ENCODE assay signal across 10 mouse cellular contexts in genomic region chr8:60981388-60981787, GRCm38 (mm10). TPM values are rescaled to one million over a fixed set of nuclear protein-coding genes. Genes with fewer than 3 reads are reported as not detected.
DNase-seq lines count a peak whose midpoint lies in the region; ATAC-seq and TF ChIP-seq lines count a peak whose summit lies in the region.
"Had no signal": no experiment of that assay in that cellular context is flagged by ENCODE, and none has a peak within 500 bp of the region (broad histone marks: within the 10 kb centered on the region; RNA-seq: fewer than 3 reads in every experiment).

No protein-coding gene starts in this region.

- DNase-seq in forebrain, embryonic 14.5 days (ENCODE audit: low spot score) = no peak
- no peak for DNase-seq in forebrain, embryonic 11.5 days (ENCODE audit: low spot score)
- peak; percentile 31 for DNase-seq in liver, adult 2 months (ENCODE audit: extremely low read depth, low read depth, low spot score)
- no peak for DNase-seq in liver
- no peak for DNase-seq in Muller cell, postnatal 12 days (ENCODE audit: inconsistent ontology term)
- no peak for DNase-seq in T-cell, adult 2 months (ENCODE audit: low spot score)
- DNase-seq: adrenal gland, postnatal 10 days; spleen, adult 18-20 months had no signal

- peaks cover 11% of the 10 kb centered on the region; the same call in 1 of the 2 replicates for H3K79me2 ChIP-seq in liver, adult 2 months (ENCODE audit: control insufficient read depth, insufficient read depth, low read length)

- H3K27ac ChIP-seq in forebrain, embryonic 14.5 days (ENCODE audit: low read depth, low read length) = no peak overlapping the region
- H3K27ac ChIP-seq in forebrain, embryonic 11.5 days (ENCODE audit: low read depth, low read length) = no peak overlapping the region
- H3K27ac ChIP-seq in liver, adult 2 months (replicated peaks; ENCODE audit: insufficient read depth, low read depth, low read length) = no peak overlapping the region
- no peak overlapping the region for H3K27ac ChIP-seq in intestine, postnatal 0 days (ENCODE audit: low read depth, low read length)
- no peak overlapping the region for H3K27ac ChIP-seq in neural tube, embryonic 15.5 days (replicated peaks)

- ATAC-seq in forebrain, embryonic 14.5 days = no peak
- ATAC-seq in forebrain, embryonic 11.5 days (replicated peaks; ENCODE audit: low FRiP score) = no peak
- ATAC-seq in intestine, postnatal 0 days = no peak
- ATAC-seq in neural tube, embryonic 15.5 days (ENCODE audit: low FRiP score) = no peak

- TF ChIP-seq POLR2A in liver, adult 2 months (IDR thresholded peaks at IDR 0.05; ENCODE audit: extremely low read depth, insufficient read depth, low read length) = no peak

- H3K9me3 ChIP-seq in forebrain, embryonic 14.5 days (replicated peaks; ENCODE audit: control insufficient read depth, low read length) = no peaks in the 10 kb centered on the region
- no peaks in the 10 kb centered on the region for H3K9me3 ChIP-seq in forebrain, embryonic 11.5 days (ENCODE audit: control insufficient read depth, low read length)
- H3K9me3 ChIP-seq in intestine, postnatal 0 days (ENCODE audit: control insufficient read depth) = no peaks in the 10 kb centered on the region
- no peaks in the 10 kb centered on the region for H3K9me3 ChIP-seq in neural tube, embryonic 15.5 days (replicated peaks)

- TF ChIP-seq CTCF in liver, adult 2 months (IDR thresholded peaks at IDR 0.05; ENCODE audit: low read depth, low read length) = no peak
- TF ChIP-seq CTCF in intestine, postnatal 0 days (IDR thresholded peaks at IDR 0.05; ENCODE audit: low read depth) = no peak

- no peak overlapping the region for H3K4me3 ChIP-seq in forebrain, embryonic 14.5 days (ENCODE audit: low read depth, low read length)
- H3K4me3 ChIP-seq in forebrain, embryonic 11.5 days (ENCODE audit: low read depth, low read length) = no peak overlapping the region
- no peak overlapping the region for H3K4me3 ChIP-seq in liver, adult 2 months (ENCODE audit: insufficient read depth, low read depth, low read length)
- peak overlapping the region; percentile 88; the same call in 1 of the 2 replicates for H3K4me3 ChIP-seq in intestine, postnatal 0 days (ENCODE audit: low read depth, low read length)
- no peak overlapping the region for H3K4me3 ChIP-seq in neural tube, embryonic 15.5 days (replicated peaks)

- 56% methylated on average over 1 of the region's 1 CpGs for WGBS in forebrain, embryonic 14.5 days
- WGBS in forebrain, embryonic 11.5 days = 47% methylated on average over 1 of the region's 1 CpGs
- 8% methylated on average over 1 of the region's 1 CpGs for WGBS in liver, adult 2 months
- WGBS in intestine, postnatal 0 days = 12% methylated on average over 1 of the region's 1 CpGs
- WGBS in neural tube, embryonic 15.5 days = 65% methylated on average over 1 of the region's 1 CpGs

- H3K36me3 ChIP-seq in forebrain, embryonic 14.5 days (ENCODE audit: control insufficient read depth, insufficient read depth, low read length) = no peaks in the 10 kb centered on the region
- H3K36me3 ChIP-seq in forebrain, embryonic 11.5 days (ENCODE audit: control insufficient read depth, insufficient read depth, low read length) = no peaks in the 10 kb centered on the region
- H3K36me3 ChIP-seq in liver, adult 2 months (ENCODE audit: control insufficient read depth, insufficient read depth, low read length) = no peaks in the 10 kb centered on the region
- no peaks in the 10 kb centered on the region for H3K36me3 ChIP-seq in intestine, postnatal 0 days (ENCODE audit: control insufficient read depth, insufficient read depth)
- H3K36me3 ChIP-seq in neural tube, embryonic 15.5 days = no peaks in the 10 kb centered on the region

- H3K9ac ChIP-seq in forebrain, embryonic 14.5 days (ENCODE audit: low read length) = no peak overlapping the region
- no peak overlapping the region for H3K9ac ChIP-seq in forebrain, embryonic 11.5 days (ENCODE audit: low read length)
- no peak overlapping the region for H3K9ac ChIP-seq in liver, adult 2 months (ENCODE audit: low read depth, low read length)
- no peak overlapping the region for H3K9ac ChIP-seq in intestine, postnatal 0 days (ENCODE audit: low read depth, low read length)
- H3K9ac ChIP-seq in neural tube, embryonic 15.5 days (replicated peaks) = no peak overlapping the region

- peaks cover 6% of the 10 kb centered on the region for H3K4me1 ChIP-seq in forebrain, embryonic 14.5 days (ENCODE audit: control insufficient read depth, insufficient read depth, low read length)
- no peaks in the 10 kb centered on the region for H3K4me1 ChIP-seq in forebrain, embryonic 11.5 days (replicated peaks; ENCODE audit: control insufficient read depth, insufficient read depth, low read length)
- peaks cover 10% of the 10 kb centered on the region; the same call in 1 of the 2 replicates for H3K4me1 ChIP-seq in liver, adult 2 months (ENCODE audit: control insufficient read depth, insufficient read depth, low read length)
- no peaks in the 10 kb centered on the region for H3K4me1 ChIP-seq in intestine, postnatal 0 days (replicated peaks; ENCODE audit: control insufficient read depth, insufficient read depth, low read length)
- peaks cover 18% of the 10 kb centered on the region for H3K4me1 ChIP-seq in neural tube, embryonic 15.5 days

- H3K27me3 ChIP-seq in forebrain, embryonic 14.5 days (replicated peaks; ENCODE audit: control insufficient read depth, insufficient read depth, low read length) = no peaks in the 10 kb centered on the region
- no peaks in the 10 kb centered on the region for H3K27me3 ChIP-seq in forebrain, embryonic 11.5 days (ENCODE audit: control insufficient read depth, insufficient read depth, low read length)
- H3K27me3 ChIP-seq in liver, adult 2 months (ENCODE audit: control insufficient read depth, insufficient read depth, low read length) = no peaks in the 10 kb centered on the region
- no peaks in the 10 kb centered on the region for H3K27me3 ChIP-seq in intestine, postnatal 0 days (replicated peaks; ENCODE audit: control insufficient read depth, insufficient read depth, low read length)
- H3K27me3 ChIP-seq in neural tube, embryonic 15.5 days (replicated peaks) = no peaks in the 10 kb centered on the region

- peak overlapping the region; percentile 97 for H3K4me2 ChIP-seq in forebrain, embryonic 14.5 days (ENCODE audit: low read length)
- no peak overlapping the region for H3K4me2 ChIP-seq in forebrain, embryonic 11.5 days (ENCODE audit: low read depth, low read length, severe bottlenecking)
- H3K4me2 ChIP-seq in intestine, postnatal 0 days (replicated peaks; ENCODE audit: low read depth) = peak overlapping the region; percentile 91
- H3K4me2 ChIP-seq in neural tube, embryonic 15.5 days = peak overlapping the region; percentile 89

RNA-seq across cellular contexts. Expression of gene Clcn3, which starts 1.7 kb away (rescaled TPM):
- 55.1 and 59.9 TPM in 2 replicates for polyA plus RNA-seq in forebrain, embryonic 14.5 days (2014; fragmentation: Nextera tagmentation; extraction: Ambion mirVana)
- polyA plus RNA-seq in forebrain, embryonic 11.5 days (2014; fragmentation: Nextera tagmentation; extraction: Ambion mirVana) = 39.3 and 44.4 TPM in 2 replicates
- total RNA-seq in liver, adult 2 months (2014; rRNA removed) = 26.0 and 27.7 TPM in 2 replicates
- 8.9 and 9.8 TPM in 2 replicates for polyA plus RNA-seq in liver, adult 2 months (2012; rRNA removed)
- 22.2 and 24.2 TPM in 2 replicates for polyA plus RNA-seq in intestine, postnatal 0 days (2015; fragmentation: Nextera tagmentation; extraction: Ambion mirVana)
- 62.7 and 69.3 TPM in 2 replicates for polyA plus RNA-seq in neural tube, embryonic 15.5 days (2015; fragmentation: Nextera tagmentation; extraction: Ambion mirVana)

RNA-seq across cellular contexts. Expression of gene Nek1, which starts 11.6 kb away (rescaled TPM):
- 19.9 and 25.2 TPM in 2 replicates for polyA plus RNA-seq in forebrain, embryonic 14.5 days (2014; fragmentation: Nextera tagmentation; extraction: Ambion mirVana)
- polyA plus RNA-seq in forebrain, embryonic 11.5 days (2014; fragmentation: Nextera tagmentation; extraction: Ambion mirVana) = 20.5 and 23.3 TPM in 2 replicates
- total RNA-seq in liver, adult 2 months (2014; rRNA removed) = 7.0 and 7.7 TPM in 2 replicates
- polyA plus RNA-seq in liver, adult 2 months (2012; rRNA removed) = 2.0 and 3.1 TPM in 2 replicates
- polyA plus RNA-seq in intestine, postnatal 0 days (2015; fragmentation: Nextera tagmentation; extraction: Ambion mirVana) = 5.0 and 5.5 TPM in 2 replicates
- polyA plus RNA-seq in neural tube, embryonic 15.5 days (2015; fragmentation: Nextera tagmentation; extraction: Ambion mirVana) = 27.8 and 29.3 TPM in 2 replicates
